Mouse (Mus musculus): ENCODE data around the gene Ryr1. TPM values are rescaled to one million over a fixed set of nuclear protein-coding genes. Genes with fewer than 3 reads are reported as not detected.

Ryr1 gene
- polyA plus RNA-seq, 1 experiment = 0.02 TPM

- no peak for TF ChIP-seq GATA1 (IDR thresholded peaks at IDR 0.05; ENCODE audit: low read length)
Observed at GRCm38 (mm10) chr7:29007224-29008101, 117.5 kb downstream of the Ryr1 start.

GRCm38 (mm10) chr7:29000651-29001605, 124.1 kb downstream of the Ryr1 start:
- TF ChIP-seq GATA1 (IDR thresholded peaks at IDR 0.05; ENCODE audit: low read length) = no peak

GRCm38 (mm10) chr7:28993402-28993801, 131.6 kb downstream of the Ryr1 start:
- no peak for TF ChIP-seq GATA1 (IDR thresholded peaks at IDR 0.05; ENCODE audit: low read length)

GRCm38 (mm10) chr7:28992997-28993396, 132.0 kb downstream of the Ryr1 start:
- TF ChIP-seq GATA1 (IDR thresholded peaks at IDR 0.05; ENCODE audit: low read length) = no peak

GRCm38 (mm10) chr7:28991616-28992015, 133.4 kb downstream of the Ryr1 start:
- no peak for TF ChIP-seq GATA1 (IDR thresholded peaks at IDR 0.05; ENCODE audit: low read length)

GRCm38 (mm10) chr7:28990766-28991273, 134.2 kb downstream of the Ryr1 start:
- no peak for TF ChIP-seq GATA1 (IDR thresholded peaks at IDR 0.05; ENCODE audit: low read length)

- no peak for TF ChIP-seq GATA1 (IDR thresholded peaks at IDR 0.05; ENCODE audit: low read length)
Observed at GRCm38 (mm10) chr7:28985207-28985606, 139.8 kb downstream of the Ryr1 start.

GRCm38 (mm10) chr7:28984452-28984851, 140.5 kb downstream of the Ryr1 start:
- TF ChIP-seq GATA1 (IDR thresholded peaks at IDR 0.05; ENCODE audit: low read length) = no peak

GRCm38 (mm10) chr7:28983849-28984248, 141.1 kb downstream of the Ryr1 start:
- no peak for TF ChIP-seq GATA1 (IDR thresholded peaks at IDR 0.05; ENCODE audit: low read length)

GRCm38 (mm10) chr7:28983141-28983564, 141.8 kb downstream of the Ryr1 start:
- no peak for TF ChIP-seq GATA1 (IDR thresholded peaks at IDR 0.05; ENCODE audit: low read length)

- TF ChIP-seq GATA1 (IDR thresholded peaks at IDR 0.05; ENCODE audit: low read length) = no peak
Observed at GRCm38 (mm10) chr7:28982274-28983013, 142.5 kb downstream of the Ryr1 start.

GRCm38 (mm10) chr7:28981651-28982273, 143.2 kb downstream of the Ryr1 start, which contains the start of the genes Eif3k and Map4k1:
Gene Eif3k (minus strand): TSS chr7:28981864.
Gene Map4k1 (plus strand): TSS chr7:28982050.
- no peak for TF ChIP-seq GATA1 (IDR thresholded peaks at IDR 0.05; ENCODE audit: low read length)

- no peak for TF ChIP-seq GATA1 (IDR thresholded peaks at IDR 0.05; ENCODE audit: low read length)
Observed at GRCm38 (mm10) chr7:28977556-28977955, 147.4 kb downstream of the Ryr1 start.

GRCm38 (mm10) chr7:28973025-28973424, 152.0 kb downstream of the Ryr1 start:
- TF ChIP-seq GATA1 (IDR thresholded peaks at IDR 0.05; ENCODE audit: low read length) = no peak
